Mouse (Mus musculus): ENCODE data around the gene Emilin2.
A peak's percentile ranks its signal among the peaks of the same experiment; 100 is the strongest.

Emilin2 gene

GRCm38 (mm10) chr17:71224521-71224920, 87.3 kb downstream of the Emilin2 start:
- peak; percentile 74 for DNase-seq (ENCODE audit: low read depth, low spot score)
- H3K36me3 ChIP-seq (ENCODE audit: control insufficient read depth, insufficient read depth, low read length, poor library complexity, severe bottlenecking): 0 out of 2 replicates have a peak, but pooled peaks cover 1% of the 10 kb centered on the region
- H3K27me3 ChIP-seq (ENCODE audit: control insufficient read depth, insufficient read depth, low read length, poor library complexity, severe bottlenecking): no peaks in the 10 kb centered on the region

- peak; percentile 59 for DNase-seq (ENCODE audit: low read depth, low spot score)
- Histone ChIP-seq H3K36me3 (ENCODE audit: control insufficient read depth, insufficient read depth, low read length, poor library complexity, severe bottlenecking) (0 out of 2 replicates have a peak, but pooled peaks cover 1% of the 10 kb centered on the region), H3K27me3 (ENCODE audit: control insufficient read depth, insufficient read depth, low read length, poor library complexity, severe bottlenecking) (no peaks in the 10 kb centered on the region)
These were observed 88.1 kb downstream of the Emilin2 start for GRCm38 (mm10) chr17:71223676-71224075.

GRCm38 (mm10) chr17:71221383-71221782, 90.4 kb downstream of the Emilin2 start:
- H3K27me3 ChIP-seq (ENCODE audit: control insufficient read depth, insufficient read depth, low read length, poor library complexity, severe bottlenecking): no peaks in the 10 kb centered on the region
- DNase-seq (ENCODE audit: low read depth, low spot score): peak; percentile 47
- 0 out of 2 replicates have a peak, but pooled peaks cover 2% of the 10 kb centered on the region for H3K36me3 ChIP-seq (ENCODE audit: control insufficient read depth, insufficient read depth, low read length, poor library complexity, severe bottlenecking)

- no peaks in the 10 kb centered on the region for H3K27me3 ChIP-seq (ENCODE audit: control insufficient read depth, insufficient read depth, low read length, poor library complexity, severe bottlenecking)
- no peak for DNase-seq (ENCODE audit: low read depth, low spot score)
These were observed 94.6 kb downstream of the Emilin2 start for GRCm38 (mm10) chr17:71217111-71217685.

DNA sequence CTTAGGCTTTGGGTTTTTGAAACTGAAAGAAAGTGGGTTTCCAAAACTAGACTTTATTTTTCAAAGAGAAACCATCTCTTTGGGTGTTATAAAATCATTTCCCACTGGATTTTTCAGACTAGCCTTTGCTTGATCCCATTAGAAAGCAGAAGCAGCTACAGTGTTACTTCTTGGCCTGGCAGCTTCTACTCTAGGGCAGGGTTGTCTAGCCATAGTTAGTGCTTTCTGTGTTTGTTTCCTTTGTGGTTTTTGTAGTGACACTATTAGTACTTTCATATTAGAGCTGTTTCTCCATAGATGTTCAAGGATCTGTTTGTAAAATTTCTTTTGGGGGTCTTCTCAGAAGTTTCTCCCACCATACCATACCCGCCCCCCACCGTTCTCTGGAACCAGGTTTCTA, 95.5 kb downstream of the Emilin2 start:
- H3K27me3 ChIP-seq (ENCODE audit: control insufficient read depth, insufficient read depth, low read length, poor library complexity, severe bottlenecking): no peaks in the 10 kb centered on the region
- DNase-seq (ENCODE audit: low read depth, low spot score): no peak
- H3K36me3 ChIP-seq (ENCODE audit: control insufficient read depth, insufficient read depth, low read length, poor library complexity, severe bottlenecking): 0 out of 2 replicates have a peak, but pooled peaks cover 2% of the 10 kb centered on the region

More at GRCm38 (mm10) chr17:71217111-71217685, 94.6 kb downstream of the Emilin2 start:
- H3K36me3 ChIP-seq (ENCODE audit: control insufficient read depth, insufficient read depth, low read length, poor library complexity, severe bottlenecking): 0 out of 2 replicates have a peak, but pooled peaks cover 2% of the 10 kb centered on the region

DNA sequence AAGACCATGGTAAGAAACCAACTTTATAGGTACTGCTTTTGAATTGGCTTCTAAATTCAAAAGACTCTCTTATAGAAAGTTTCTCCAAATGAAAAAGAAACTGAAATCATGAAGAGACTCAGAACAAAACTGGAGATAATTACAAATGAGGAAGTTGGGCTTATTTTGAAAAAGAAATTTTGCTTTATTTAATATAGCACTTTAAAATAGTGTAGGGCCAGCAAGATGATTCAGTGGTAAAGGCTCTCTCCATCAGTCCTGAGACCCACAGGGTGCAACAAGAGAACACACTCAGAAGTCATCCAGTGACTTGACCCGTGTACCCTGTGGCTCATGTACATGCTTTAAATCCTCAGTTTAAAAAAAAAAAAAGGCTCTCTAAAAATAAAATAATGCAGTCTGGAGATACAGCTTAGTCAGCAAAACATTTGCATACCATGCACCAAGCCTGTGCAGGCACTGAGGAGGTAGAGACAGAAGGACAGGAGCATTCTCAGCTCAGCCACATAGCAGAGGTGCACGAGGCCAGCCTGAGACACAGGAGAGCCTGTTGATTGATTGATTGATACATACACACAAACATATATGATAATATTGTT, 96.4 kb downstream of the Emilin2 start:
- peak; percentile 58 for DNase-seq (ENCODE audit: low read depth, low spot score)
- Histone ChIP-seq H3K27me3 (ENCODE audit: control insufficient read depth, insufficient read depth, low read length, poor library complexity, severe bottlenecking) (no peaks in the 10 kb centered on the region), H3K36me3 (ENCODE audit: control insufficient read depth, insufficient read depth, low read length, poor library complexity, severe bottlenecking) (0 out of 2 replicates have a peak, but pooled peaks cover 2% of the 10 kb centered on the region)

DNA sequence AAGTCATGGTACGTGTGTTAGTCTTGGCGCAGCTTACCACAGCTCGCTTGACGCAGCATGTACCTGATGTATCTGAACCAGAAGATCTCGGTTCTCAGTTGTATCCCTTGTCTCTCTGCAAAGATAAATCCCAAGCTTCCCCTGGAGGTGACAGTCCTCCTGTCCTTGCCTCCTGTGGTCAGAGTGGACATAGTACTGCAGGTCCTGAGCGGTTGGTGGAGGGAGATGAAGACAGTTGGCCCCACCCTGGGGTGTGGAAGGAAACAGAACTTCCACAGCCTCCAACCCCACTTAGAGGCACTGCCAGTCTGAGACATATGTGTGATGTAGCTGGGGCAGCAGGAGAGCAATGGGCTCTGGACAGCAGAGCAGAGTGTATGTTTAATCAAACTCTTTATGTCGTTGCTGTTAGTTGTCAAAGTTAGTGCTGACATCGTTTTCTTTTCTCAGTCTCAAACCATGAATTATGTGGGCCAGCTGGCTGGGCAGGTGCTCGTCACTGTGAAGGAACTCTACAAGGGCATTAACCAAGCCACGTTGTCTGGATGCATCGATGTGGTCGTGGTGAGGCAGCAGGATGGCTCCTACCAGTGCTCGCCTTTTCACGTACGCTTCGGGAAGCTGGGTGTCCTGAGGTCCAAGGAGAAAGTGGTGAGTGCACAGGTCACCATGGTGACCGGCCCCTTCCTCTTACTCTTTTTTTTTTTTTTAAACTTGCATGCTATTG, 97.1 kb downstream of the Emilin2 start:
- Histone ChIP-seq H3K27me3 (ENCODE audit: control insufficient read depth, insufficient read depth, low read length, poor library complexity, severe bottlenecking) (no peaks in the 10 kb centered on the region), H3K36me3 (ENCODE audit: control insufficient read depth, insufficient read depth, low read length, poor library complexity, severe bottlenecking) (0 out of 2 replicates have a peak, but pooled peaks cover 2% of the 10 kb centered on the region)
- DNase-seq (ENCODE audit: low read depth, low spot score): no peak

GRCm38 (mm10) chr17:71213666-71214065, 98.1 kb downstream of the Emilin2 start:
- Histone ChIP-seq H3K36me3 (ENCODE audit: control insufficient read depth, insufficient read depth, low read length, poor library complexity, severe bottlenecking) (0 out of 2 replicates have a peak, but pooled peaks cover 2% of the 10 kb centered on the region), H3K27me3 (ENCODE audit: control insufficient read depth, insufficient read depth, low read length, poor library complexity, severe bottlenecking) (no peaks in the 10 kb centered on the region)
- no peak for DNase-seq (ENCODE audit: low read depth, low spot score)

- Histone ChIP-seq H3K27me3 (ENCODE audit: control insufficient read depth, insufficient read depth, low read length, poor library complexity, severe bottlenecking) (no peaks in the 10 kb centered on the region), H3K36me3 (ENCODE audit: control insufficient read depth, insufficient read depth, low read length, poor library complexity, severe bottlenecking) (no peaks in the 10 kb centered on the region)
- DNase-seq (ENCODE audit: low read depth, low spot score): no peak
These were observed 99.7 kb downstream of the Emilin2 start for GRCm38 (mm10) chr17:71211962-71212646.

DNA sequence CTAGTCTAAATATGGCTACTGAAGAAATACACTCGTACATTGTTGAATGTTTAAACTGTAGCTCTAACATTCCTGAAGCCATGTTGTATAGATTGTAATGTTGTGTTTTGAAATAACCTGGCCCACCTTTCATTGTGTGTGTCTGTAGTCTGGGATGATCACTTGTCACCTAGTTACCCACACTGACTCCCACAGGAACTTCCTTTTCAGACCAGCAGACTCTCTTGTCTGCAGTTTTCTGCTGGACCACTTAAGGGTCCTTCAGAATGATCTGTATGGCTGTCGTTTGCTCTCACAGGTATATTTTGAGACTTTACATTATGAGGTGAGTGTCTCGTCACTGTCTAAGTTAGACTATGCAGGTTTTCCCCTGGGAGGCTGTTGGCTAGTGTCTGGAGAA, 101.8 kb downstream of the Emilin2 start:
- no peaks in the 10 kb centered on the region for H3K36me3 ChIP-seq (ENCODE audit: control insufficient read depth, insufficient read depth, low read length, poor library complexity, severe bottlenecking)
- no peak for DNase-seq (ENCODE audit: low read depth, low spot score)
- no peaks in the 10 kb centered on the region for H3K27me3 ChIP-seq (ENCODE audit: control insufficient read depth, insufficient read depth, low read length, poor library complexity, severe bottlenecking)

- no peak for DNase-seq (ENCODE audit: low read depth, low spot score)
These were observed 102.9 kb downstream of the Emilin2 start for GRCm38 (mm10) chr17:71208921-71209320.

DNA sequence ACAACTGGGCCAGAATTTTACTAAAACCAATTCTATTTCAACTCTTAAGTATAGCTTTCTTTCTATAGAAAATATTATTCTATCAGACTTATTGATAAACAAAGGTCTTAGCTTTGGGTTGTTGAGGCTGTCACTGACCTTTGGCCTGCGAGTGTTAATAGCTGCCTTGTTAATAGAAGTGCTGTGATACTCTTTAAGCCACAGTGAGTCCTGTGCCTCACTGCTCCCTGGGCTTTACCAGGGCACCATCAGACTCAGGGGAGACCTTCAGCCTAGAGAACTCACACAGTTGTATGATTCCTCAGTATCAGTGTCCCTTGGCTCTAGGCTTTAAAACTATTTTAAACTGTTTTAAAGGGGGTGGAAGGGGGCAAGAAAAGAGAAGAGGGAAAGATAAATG, 103.4 kb downstream of the Emilin2 start:
- H3K36me3 ChIP-seq (ENCODE audit: control insufficient read depth, insufficient read depth, low read length, poor library complexity, severe bottlenecking): no peaks in the 10 kb centered on the region
- H3K27me3 ChIP-seq (ENCODE audit: control insufficient read depth, insufficient read depth, low read length, poor library complexity, severe bottlenecking): no peaks in the 10 kb centered on the region
- DNase-seq (ENCODE audit: low read depth, low spot score): no peak

More at GRCm38 (mm10) chr17:71208921-71209320, 102.9 kb downstream of the Emilin2 start:
- H3K27me3 ChIP-seq (ENCODE audit: control insufficient read depth, insufficient read depth, low read length, poor library complexity, severe bottlenecking): no peaks in the 10 kb centered on the region
- H3K36me3 ChIP-seq (ENCODE audit: control insufficient read depth, insufficient read depth, low read length, poor library complexity, severe bottlenecking): no peaks in the 10 kb centered on the region

GRCm38 (mm10) chr17:71207268-71207667, 104.5 kb downstream of the Emilin2 start:
- Histone ChIP-seq H3K27me3 (ENCODE audit: control insufficient read depth, insufficient read depth, low read length, poor library complexity, severe bottlenecking) (no peaks in the 10 kb centered on the region), H3K36me3 (ENCODE audit: control insufficient read depth, insufficient read depth, low read length, poor library complexity, severe bottlenecking) (no peaks in the 10 kb centered on the region)
- no peak for DNase-seq (ENCODE audit: low read depth, low spot score)

DNA sequence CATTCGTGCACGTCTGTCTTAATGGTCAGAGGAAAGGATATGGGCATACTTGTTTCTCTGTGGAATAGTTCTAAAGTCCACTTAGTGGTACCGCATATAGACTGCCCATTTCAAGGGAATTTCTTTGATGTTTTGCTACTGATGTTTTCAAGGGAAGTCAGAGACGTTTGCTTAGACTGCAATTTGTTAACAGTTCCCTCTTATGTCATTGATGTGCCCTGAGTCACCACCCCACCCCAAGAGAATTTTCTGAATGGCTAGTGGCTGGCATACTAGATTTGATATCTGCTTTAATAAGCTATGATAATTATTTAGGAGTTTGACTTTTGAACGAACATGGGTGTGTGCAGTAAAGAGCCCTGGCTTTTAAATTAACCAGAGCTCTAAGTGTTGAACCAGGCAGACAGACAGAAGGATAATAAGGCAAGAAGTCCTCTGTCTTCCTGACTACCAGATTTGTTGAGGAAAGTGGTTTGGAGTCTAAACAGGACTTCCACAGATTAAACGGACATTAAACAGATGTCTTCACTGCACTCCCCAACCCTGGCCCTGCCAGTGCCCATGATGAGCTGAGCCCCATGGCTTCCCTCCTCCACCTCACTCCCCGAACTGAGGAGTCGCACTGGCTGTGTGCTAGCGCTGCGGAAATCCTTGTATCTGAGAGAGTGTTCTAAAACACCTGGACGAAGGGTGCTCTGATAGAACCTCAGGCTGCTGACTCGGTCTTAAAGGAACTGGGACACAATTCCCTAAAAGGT, 105.5 kb downstream of the Emilin2 start:
- no peaks in the 10 kb centered on the region for H3K36me3 ChIP-seq (ENCODE audit: control insufficient read depth, insufficient read depth, low read length, poor library complexity, severe bottlenecking)
- no peak for DNase-seq (ENCODE audit: low read depth, low spot score)
- H3K27me3 ChIP-seq (ENCODE audit: control insufficient read depth, insufficient read depth, low read length, poor library complexity, severe bottlenecking): no peaks in the 10 kb centered on the region

Measured in splenic B cell, adult 2 months (primary cell).